Mouse (Mus musculus) olfactory bulb, adult 2 months (tissue): Measurements from ENCODE around the gene Srd5a2.

Experiments
- CTCF ChIP-seq: fragments of 200-500 bp; IDR thresholded peaks from 2 replicates; pipeline ENCODE4 v1.5.1; 2012; ENCODE audit warnings: low read depth, mild to moderate bottlenecking, low read length, moderate library complexity; ENCODE audit not compliant: insufficient read depth
- POLR2A ChIP-seq: fragments of 200-500 bp; IDR thresholded peaks from 2 replicates; pipeline ENCODE4 v1.6.1; 2012; ENCODE audit warnings: mild to moderate bottlenecking, low read depth, low read length, moderate library complexity; ENCODE audit not compliant: insufficient read depth

GRCm38 (mm10) chr17:73986571-73986970, 61.1 kb downstream of the Srd5a2 start:
- TF ChIP-seq CTCF (no peak), POLR2A (no peak)
